Mouse (Mus musculus) bone marrow macrophage, adult 2 months (primary cell): Measurements from ENCODE around the gene Zmynd8.

Experiments used
- CTCF ChIP-seq: IDR thresholded peaks from 2 replicates; pipeline ENCODE4 v1.5.1; 2012; ENCODE audit warnings: low read depth, mild to moderate bottlenecking, low read length, moderate library complexity
- POLR2A ChIP-seq: IDR thresholded peaks from 2 replicates; pipeline ENCODE4 v1.6.1; 2012; ENCODE audit warnings: mild to moderate bottlenecking, low read depth, low read length, borderline replicate concordance

GRCm38 (mm10) chr2:165851811-165852415, 46.9 kb downstream of the Zmynd8 start:
- TF ChIP-seq POLR2A (no peak), CTCF (no peak)
